Mouse (Mus musculus): ENCODE results near the gene Idua.

- TF ChIP-seq EP300 (IDR thresholded peaks at IDR 0.05; ENCODE audit: low read depth in 1 of 2, low read length in 2 of 2) (no peak), CTCF (IDR thresholded peaks at IDR 0.05 in 2 of 3, conservative IDR thresholded peaks at IDR 0.05 in 1 of 3; ENCODE audit: control insufficient read depth in 1 of 3, insufficient read depth in 1 of 3, low read depth in 2 of 3, low read length in 3 of 3, poor library complexity in 1 of 3, severe bottlenecking in 1 of 3) (no peak), POLR2A (IDR thresholded peaks at IDR 0.05; ENCODE audit: control insufficient read depth in 1 of 2, insufficient read depth in 1 of 2, low read depth in 1 of 2, low read length in 2 of 2, poor library complexity in 1 of 2) (no peak), SIN3A (IDR thresholded peaks at IDR 0.05; ENCODE audit: low read length) (no peak)
Observed at GRCm38 (mm10) chr5:108724006-108724405, 63.9 kb downstream of the Idua start.

All from MEL (cell line).